Mouse (Mus musculus): Measurements from ENCODE around the gene Cd200r4.

Cd200r4 gene

DNA sequence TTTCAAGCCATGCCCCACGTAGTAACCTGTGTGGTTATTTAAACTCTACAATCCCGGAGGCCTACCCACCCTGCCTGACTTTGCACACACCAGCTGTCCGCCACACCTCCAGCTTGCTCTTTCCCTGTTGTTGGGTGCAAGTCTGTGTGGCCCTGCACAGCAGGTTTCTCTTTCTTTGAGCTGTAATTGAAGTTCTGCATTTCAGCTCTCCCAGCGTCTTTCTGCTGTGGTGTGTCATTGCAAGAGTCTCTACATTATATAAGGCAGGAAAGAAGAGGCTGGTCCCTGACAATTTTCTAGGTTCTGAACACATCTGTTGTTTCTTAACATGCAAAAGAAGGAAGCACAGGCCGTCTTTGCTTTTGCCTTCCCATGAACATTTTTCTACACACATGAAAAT, 65.1 kb downstream of the Cd200r4 start:
- no peak for DNase-seq

DNA sequence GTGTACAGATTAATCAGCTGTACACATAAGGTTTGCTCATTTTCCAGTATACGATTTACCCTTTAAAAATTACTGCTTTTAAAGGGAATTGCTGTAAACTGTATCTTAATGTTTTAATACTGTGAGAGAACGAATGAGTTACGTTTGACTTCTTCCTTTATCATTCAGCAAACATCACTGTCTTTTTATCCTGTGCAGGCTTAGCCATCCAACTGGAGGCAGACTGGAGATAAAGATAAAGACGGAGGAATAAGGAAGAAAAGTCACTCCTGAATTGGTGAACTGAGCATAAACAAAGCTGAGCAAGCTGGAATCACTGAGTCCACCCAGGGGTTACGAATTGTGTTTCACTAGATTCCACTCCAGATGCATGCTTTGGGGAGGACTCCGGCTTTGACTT, 66.1 kb downstream of the Cd200r4 start:
- no peak for DNase-seq

Data from kidney, adult 11 months (tissue).